Mouse (Mus musculus) stomach, embryonic 14.5 days (tissue): ENCODE data around the gene Csmd2. TPM values are rescaled to one million over a fixed set of nuclear protein-coding genes. Genes with fewer than 3 reads are reported as not detected.

ENCODE experiments used
- ATAC-seq: fragments of 200-750 bp; cut with Nextera tagmentation; 2 replicates; pipeline ENCODE4 v1.8.0; 2017; ENCODE audit warnings: low read depth, moderate TSS enrichment; ENCODE audit not compliant: insufficient number of reproducible peaks, insufficient read depth, low FRiP score
- H3K27ac ChIP-seq: fragments of 300-500 bp; sonication (generic); 2 replicates; pipeline ENCODE4 v1.5.1; 2014; ENCODE audit warnings: mild to moderate bottlenecking, low read length, moderate library complexity, mixed read lengths
- H3K27me3 ChIP-seq: fragments of 300-500 bp; sonication (generic); 2 replicates; pipeline ENCODE4 v1.6.1; 2014; ENCODE audit warnings: low read length, control low read depth, mixed read lengths; ENCODE audit not compliant: control insufficient read depth, insufficient read depth
- H3K36me3 ChIP-seq: fragments of 300-500 bp; sonication (generic); 2 replicates; pipeline ENCODE4 v1.6.1; 2014; ENCODE audit warnings: mild to moderate bottlenecking, control low read depth, low read length, moderate library complexity, mixed read lengths; ENCODE audit not compliant: control insufficient read depth, insufficient read depth
- H3K4me1 ChIP-seq: fragments of 300-500 bp; sonication (generic); 2 replicates; pipeline ENCODE4 v1.6.1; 2014; ENCODE audit warnings: low read length, control low read depth, mixed read lengths; ENCODE audit not compliant: control insufficient read depth, insufficient read depth
- H3K4me2 ChIP-seq: fragments of 300-500 bp; sonication (generic); replicated peaks from 2 replicates; pipeline ENCODE4 v1.6.1; 2014; ENCODE audit warnings: low read depth, low read length, control low read depth
- H3K4me3 ChIP-seq: fragments of 300-500 bp; sonication (generic); 2 replicates; pipeline ENCODE4 v1.5.1; 2014; ENCODE audit warnings: low read depth, low read length, control low read depth
- H3K9ac ChIP-seq: fragments of 300-500 bp; sonication (generic); replicated peaks from 2 replicates; pipeline ENCODE4 v1.6.1; 2014; ENCODE audit warnings: low read depth, mild to moderate bottlenecking, control low read depth, low read length, moderate library complexity, mixed read lengths
- H3K9me3 ChIP-seq: fragments of 300-500 bp; sonication (generic); 2 replicates; pipeline ENCODE4 v1.6.1; 2016; ENCODE audit warnings: low read depth, low read length, control low read depth; ENCODE audit not compliant: control insufficient read depth
- WGBS: fragments of 180-500 bp; shearing (Covaris S2); extraction: QIAGEN DNeasy Blood & Tissue Kit; methylation state at CpG from one replicate; pipeline ENCODE4 v1.1.7; 2014; 5-methylcytosine and 5-hydroxymethylcytosine counted together
- polyA plus RNA-seq: library from polyadenylated mRNA; unstranded; fragments of >200 nt; fragmentation: Nextera tagmentation; extraction: Ambion mirVana; gene quantifications from 2 replicates; pipeline ENCODE4 v1.2.1, GENCODE M21; 2014

Csmd2 gene
- polyA plus RNA-seq, 1 experiment from 2014 or later: 0.36 TPM

GRCm38 (mm10) chr4:128139991-128140390 is 152.3 kb downstream of the Csmd2 start:
- no peak overlapping the region for H3K27ac ChIP-seq

GRCm38 (mm10) chr4:128141161-128142101 is 153.8 kb downstream of the Csmd2 start:
- Histone ChIP-seq H3K27ac (no peak overlapping the region), H3K27me3 (no peaks in the 10 kb centered on the region), H3K4me3 (no peak overlapping the region), H3K9ac (no peak overlapping the region), H3K4me1 (no peaks in the 10 kb centered on the region), H3K4me2 (no peak overlapping the region), H3K36me3 (no peaks in the 10 kb centered on the region), H3K9me3 (no peaks in the 10 kb centered on the region)
- WGBS: 57% methylated on average over 10 of the region's 10 CpGs
- ATAC-seq: no peak

More at GRCm38 (mm10) chr4:128139991-128140390, 152.3 kb downstream of the Csmd2 start:
- 0 out of 2 replicates have a peak, but pooled peaks cover 3% of the 10 kb centered on the region for H3K9me3 ChIP-seq
- no peaks in the 10 kb centered on the region for H3K36me3 ChIP-seq
- ATAC-seq: no peak
- H3K9ac ChIP-seq: no peak overlapping the region
- H3K4me3 ChIP-seq: no peak overlapping the region
- no peaks in the 10 kb centered on the region for H3K27me3 ChIP-seq
- H3K4me2 ChIP-seq: no peak overlapping the region
- no peaks in the 10 kb centered on the region for H3K4me1 ChIP-seq
- WGBS: 71% methylated on average over 2 of the region's 2 CpGs

DNA sequence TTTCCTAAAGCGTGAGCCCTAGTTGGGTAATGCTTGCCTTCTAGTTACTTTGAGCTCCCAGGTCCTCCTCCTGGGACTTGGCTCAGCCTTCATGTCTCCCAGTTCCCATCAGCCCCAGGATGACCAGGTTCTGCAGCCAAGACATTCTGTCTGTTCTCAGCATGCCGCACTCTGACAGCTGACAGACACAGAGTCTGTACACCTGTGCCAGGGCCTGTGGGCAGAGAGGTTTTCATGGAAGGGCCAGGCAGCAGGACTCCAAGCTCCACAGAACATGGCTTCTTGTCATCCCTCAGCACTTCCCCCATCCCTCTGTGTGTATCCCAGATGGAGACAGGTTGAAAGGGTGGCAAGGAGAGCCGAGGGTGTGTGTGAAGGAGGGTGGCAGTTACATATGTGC is 154.6 kb downstream of the Csmd2 start:
- no peak for ATAC-seq
- Histone ChIP-seq H3K4me2 (no peak overlapping the region), H3K27me3 (no peaks in the 10 kb centered on the region), H3K9me3 (no peaks in the 10 kb centered on the region), H3K27ac (no peak overlapping the region), H3K4me1 (no peaks in the 10 kb centered on the region), H3K36me3 (no peaks in the 10 kb centered on the region), H3K9ac (no peak overlapping the region), H3K4me3 (no peak overlapping the region)
- 72% methylated on average over 3 of the region's 3 CpGs for WGBS

- H3K27ac ChIP-seq: no peak overlapping the region
- no peaks in the 10 kb centered on the region for H3K9me3 ChIP-seq
- H3K36me3 ChIP-seq: no peaks in the 10 kb centered on the region
- WGBS: 85% methylated on average over 3 of the region's 3 CpGs
- no peak overlapping the region for H3K9ac ChIP-seq
- no peak overlapping the region for H3K4me2 ChIP-seq
- no peaks in the 10 kb centered on the region for H3K4me1 ChIP-seq
- ATAC-seq: no peak
- no peak overlapping the region for H3K4me3 ChIP-seq
- no peaks in the 10 kb centered on the region for H3K27me3 ChIP-seq
Measured at GRCm38 (mm10) chr4:128143147-128143546, 155.5 kb downstream of the Csmd2 start.

DNA sequence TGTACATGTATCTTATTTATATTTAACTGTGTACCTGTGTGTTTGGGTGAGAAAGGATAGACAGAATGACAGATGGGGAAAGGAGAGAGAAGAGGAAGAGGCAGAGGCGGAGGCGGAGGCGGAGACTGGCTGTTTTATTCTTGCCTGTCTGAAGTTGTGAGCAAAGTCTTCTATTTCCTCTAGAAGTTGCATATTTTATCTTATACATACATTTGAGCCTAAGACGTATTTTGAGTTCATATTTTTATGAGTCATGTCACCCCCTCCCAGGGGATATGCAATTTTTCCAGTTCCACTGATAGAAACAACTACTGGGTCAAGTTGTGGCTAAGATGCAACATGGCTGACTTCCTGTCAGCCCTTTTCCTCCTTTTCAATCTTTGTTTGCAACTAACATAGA is 161.9 kb downstream of the Csmd2 start:
- Histone ChIP-seq H3K36me3 (no peaks in the 10 kb centered on the region), H3K4me2 (no peak overlapping the region), H3K9ac (no peak overlapping the region), H3K9me3 (no peaks in the 10 kb centered on the region), H3K27ac (no peak overlapping the region), H3K4me3 (no peak overlapping the region), H3K4me1 (no peaks in the 10 kb centered on the region), H3K27me3 (no peaks in the 10 kb centered on the region)
- WGBS: 84% methylated on average over 4 of the region's 4 CpGs
- no peak for ATAC-seq

DNA sequence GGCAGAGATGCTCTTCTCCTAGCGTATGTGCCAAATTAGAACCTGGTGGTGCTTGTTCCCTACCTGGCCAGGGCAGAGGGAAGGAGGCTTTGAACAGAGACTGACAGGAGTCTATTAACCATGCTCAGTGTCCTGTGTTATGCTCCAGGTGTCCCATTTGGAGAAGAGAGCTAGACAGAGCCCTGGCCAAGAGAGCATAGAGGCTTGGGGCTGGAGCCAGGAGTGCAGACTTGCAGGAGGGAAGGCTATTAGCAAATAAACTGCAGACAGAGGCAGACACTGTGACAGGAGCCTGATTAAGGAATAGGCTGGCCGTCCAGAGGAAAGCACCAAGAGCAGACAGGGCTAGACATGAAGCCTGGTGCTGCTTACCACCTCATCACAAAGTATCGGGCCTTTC is 164.4 kb downstream of the Csmd2 start:
- H3K27me3 ChIP-seq: no peaks in the 10 kb centered on the region
- no peak overlapping the region for H3K4me2 ChIP-seq
- 61% methylated on average over 3 of the region's 3 CpGs for WGBS
- no peaks in the 10 kb centered on the region for H3K4me1 ChIP-seq
- H3K9me3 ChIP-seq: no peaks in the 10 kb centered on the region
- ATAC-seq: no peak
- no peak overlapping the region for H3K4me3 ChIP-seq
- no peaks in the 10 kb centered on the region for H3K36me3 ChIP-seq
- H3K27ac ChIP-seq: no peak overlapping the region
- no peak overlapping the region for H3K9ac ChIP-seq

DNA sequence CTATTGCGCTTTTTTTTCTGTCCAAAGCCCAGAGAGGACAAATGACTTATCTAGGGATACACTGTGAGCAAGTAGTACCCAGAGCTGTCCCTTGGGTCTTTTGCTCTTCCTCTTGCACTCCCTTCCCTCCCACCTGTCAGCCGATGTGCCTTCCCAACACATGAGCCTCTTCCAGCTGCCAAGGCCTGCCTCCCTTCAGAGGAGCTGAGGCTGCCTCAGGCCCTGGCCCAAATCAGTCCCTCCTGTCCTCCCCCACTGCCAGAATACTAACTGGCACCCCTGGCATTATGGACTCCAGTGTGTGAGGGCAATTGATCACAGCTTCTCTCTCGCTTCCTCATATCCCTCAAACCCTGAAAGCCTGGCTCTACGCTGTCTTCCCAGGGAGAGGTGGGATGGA is 165.5 kb downstream of the Csmd2 start:
- H3K4me3 ChIP-seq: no peak overlapping the region
- no peak overlapping the region for H3K9ac ChIP-seq
- no peaks in the 10 kb centered on the region for H3K9me3 ChIP-seq
- H3K4me2 ChIP-seq: no peak overlapping the region
- no peak overlapping the region for H3K27ac ChIP-seq
- WGBS: 91% methylated on average over 4 of the region's 4 CpGs
- H3K36me3 ChIP-seq: no peaks in the 10 kb centered on the region
- H3K27me3 ChIP-seq: no peaks in the 10 kb centered on the region
- no peaks in the 10 kb centered on the region for H3K4me1 ChIP-seq
- no peak for ATAC-seq

- no peaks in the 10 kb centered on the region for H3K36me3 ChIP-seq
- no peak overlapping the region for H3K27ac ChIP-seq
- H3K27me3 ChIP-seq: no peaks in the 10 kb centered on the region
- H3K4me2 ChIP-seq: no peak overlapping the region
- 25% methylated on average over 3 of the region's 3 CpGs for WGBS
- H3K9me3 ChIP-seq: no peaks in the 10 kb centered on the region
- H3K4me3 ChIP-seq: no peak overlapping the region
- H3K9ac ChIP-seq: no peak overlapping the region
- no peak for ATAC-seq
- H3K4me1 ChIP-seq: no peaks in the 10 kb centered on the region
Measured at GRCm38 (mm10) chr4:128155226-128155625, 167.6 kb downstream of the Csmd2 start.
